Comparison of ENCODE assay signal across 7 mouse cellular contexts in genomic region chr1:75458789-75459684, GRCm38 (mm10). TPM values are rescaled to one million over a fixed set of nuclear protein-coding genes. Genes with fewer than 3 reads are reported as not detected.
DNase-seq lines count a peak whose midpoint lies in the region; ATAC-seq lines count a peak whose summit lies in the region.

No protein-coding gene starts in this region.

- H3K4me3 ChIP-seq in neural tube, embryonic 11.5 days (ENCODE audit: low read depth, low read length): peak overlapping the region; percentile 7; the same call in 1 of the 2 replicates
- peak overlapping the region; percentile 28 for H3K4me3 ChIP-seq in forebrain, embryonic 15.5 days
- H3K4me3 ChIP-seq in intestine, embryonic 14.5 days (ENCODE audit: low read depth, low read length): peak overlapping the region; percentile 27
- H3K4me3 ChIP-seq in midbrain, embryonic 10.5 days: peak overlapping the region; percentile 53

- no peak for DNase-seq in neural tube, embryonic 11.5 days (ENCODE audit: low spot score)
- DNase-seq in neural tube, embryonic 10.5 days (ENCODE audit: extremely low spot score, low spot score): no peak
- no peak for DNase-seq in intestine, embryonic 14.5 days (ENCODE audit: low spot score)
- no peak for DNase-seq in midbrain, embryonic 10.5 days (ENCODE audit: low spot score)
- DNase-seq in spleen, adult 18-20 months: no peak

- H3K27me3 ChIP-seq in neural tube, embryonic 11.5 days (ENCODE audit: control insufficient read depth, insufficient read depth, low read length): 0 out of 2 replicates have a peak, but pooled peaks cover 2% of the 10 kb centered on the region
- peaks cover 5% of the 10 kb centered on the region; the same call in 1 of the 2 replicates for H3K27me3 ChIP-seq in forebrain, embryonic 15.5 days
- peaks cover 25% of the 10 kb centered on the region for H3K27me3 ChIP-seq in intestine, embryonic 14.5 days (replicated peaks; ENCODE audit: control insufficient read depth, insufficient read depth, low read length)
- H3K27me3 ChIP-seq in midbrain, embryonic 10.5 days (ENCODE audit: low read depth, poor library complexity, severe bottlenecking): peaks cover 84% of the 10 kb centered on the region

- 20% methylated on average over 23 of the region's 23 CpGs for WGBS in neural tube, embryonic 11.5 days
- whole genome bisulfite sequencing in forebrain, embryonic 15.5 days: 16% methylated on average over 23 of the region's 23 CpGs
- 10% methylated on average over 23 of the region's 23 CpGs for WGBS in intestine, embryonic 14.5 days
- WGBS in midbrain, embryonic 10.5 days: 16% methylated on average over 23 of the region's 23 CpGs

- peak overlapping the region; percentile 26 for H3K9ac ChIP-seq in neural tube, embryonic 11.5 days (ENCODE audit: low read length)
- H3K9ac ChIP-seq in forebrain, embryonic 15.5 days (replicated peaks): peak overlapping the region; percentile 34
- H3K9ac ChIP-seq in intestine, embryonic 14.5 days (ENCODE audit: low read length): peak overlapping the region; percentile 40

- no peaks in the 10 kb centered on the region for H3K9me3 ChIP-seq in neural tube, embryonic 11.5 days (ENCODE audit: control insufficient read depth, low read length)
- H3K9me3 ChIP-seq in forebrain, embryonic 15.5 days: no peaks in the 10 kb centered on the region
- H3K9me3 ChIP-seq in intestine, embryonic 14.5 days (ENCODE audit: control insufficient read depth, low read length): no peaks in the 10 kb centered on the region
- no peaks in the 10 kb centered on the region for H3K9me3 ChIP-seq in midbrain, embryonic 10.5 days (replicated peaks)

- H3K27ac ChIP-seq in neural tube, embryonic 11.5 days (ENCODE audit: low read depth, low read length): peak overlapping the region; percentile 75
- H3K27ac ChIP-seq in forebrain, embryonic 15.5 days (replicated peaks): no peak overlapping the region
- H3K27ac ChIP-seq in intestine, embryonic 14.5 days (ENCODE audit: low read depth): peak overlapping the region; percentile 70
- H3K27ac ChIP-seq in midbrain, embryonic 10.5 days (replicated peaks): peak overlapping the region; percentile 85

- H3K4me2 ChIP-seq in neural tube, embryonic 11.5 days (ENCODE audit: low read depth): peak overlapping the region; percentile 39
- peak overlapping the region; percentile 46 for H3K4me2 ChIP-seq in forebrain, embryonic 15.5 days (replicated peaks)
- peak overlapping the region; percentile 54 for H3K4me2 ChIP-seq in intestine, embryonic 14.5 days (ENCODE audit: low read length)

- ATAC-seq in neural tube, embryonic 11.5 days (ENCODE audit: insufficient read depth, low FRiP score, low TSS enrichment): no peak
- ATAC-seq in forebrain, embryonic 15.5 days (replicated peaks): no peak
- no peak for ATAC-seq in intestine, embryonic 14.5 days (replicated peaks; ENCODE audit: low FRiP score, low TSS enrichment, low read depth)
- no peak for ATAC-seq in erythroid progenitor cell, adult 5-6 weeks (replicated peaks; ENCODE audit: low FRiP score, poor library complexity, severe bottlenecking)

- peaks cover 42% of the 10 kb centered on the region for H3K4me1 ChIP-seq in neural tube, embryonic 11.5 days (ENCODE audit: control insufficient read depth, insufficient read depth, low read length)
- H3K4me1 ChIP-seq in forebrain, embryonic 15.5 days: peaks cover 33% of the 10 kb centered on the region
- peaks cover 14% of the 10 kb centered on the region for H3K4me1 ChIP-seq in intestine, embryonic 14.5 days (replicated peaks; ENCODE audit: control insufficient read depth, insufficient read depth, low read length)
- peaks cover 70% of the 10 kb centered on the region for H3K4me1 ChIP-seq in midbrain, embryonic 10.5 days

- no peaks in the 10 kb centered on the region for H3K36me3 ChIP-seq in neural tube, embryonic 11.5 days (ENCODE audit: control insufficient read depth, insufficient read depth, low read length)
- H3K36me3 ChIP-seq in forebrain, embryonic 15.5 days: no peaks in the 10 kb centered on the region
- no peaks in the 10 kb centered on the region for H3K36me3 ChIP-seq in intestine, embryonic 14.5 days (ENCODE audit: control insufficient read depth, insufficient read depth, low read length)
- no peaks in the 10 kb centered on the region for H3K36me3 ChIP-seq in midbrain, embryonic 10.5 days

RNA-seq across cellular contexts. Expression of gene Asic4, which starts 8.8 kb away (rescaled TPM):
- polyA plus RNA-seq in neural tube, embryonic 11.5 days (2014; fragmentation: Nextera tagmentation; extraction: Ambion mirVana): 2.3 and 2.9 TPM in 2 replicates
- 2.8 and 4.1 TPM in 2 replicates for polyA plus RNA-seq in forebrain, embryonic 15.5 days (2015; fragmentation: Nextera tagmentation; extraction: Ambion mirVana)
- polyA plus RNA-seq in intestine, embryonic 14.5 days (2014; fragmentation: Nextera tagmentation; extraction: Ambion mirVana): 0.47 and 1.0 TPM in 2 replicates
- polyA plus RNA-seq in midbrain, embryonic 10.5 days (2016; fragmentation: Nextera tagmentation; extraction: Ambion mirVana): 6.1 and 17.7 TPM in 2 replicates
- not detected in 2 replicates for total RNA-seq in erythroid progenitor cell, adult 5-6 weeks (2015; ENCODE audit: low replicate concordance)
- not detected in 2 replicates for total RNA-seq in erythroid progenitor cell, adult 5-6 weeks (2017; ENCODE audit: low replicate concordance)

RNA-seq across cellular contexts. Expression of gene Chpf, which starts 20.1 kb away (rescaled TPM):
- 27.1 and 27.2 TPM in 2 replicates for polyA plus RNA-seq in neural tube, embryonic 11.5 days (2014; fragmentation: Nextera tagmentation; extraction: Ambion mirVana)
- polyA plus RNA-seq in forebrain, embryonic 15.5 days (2015; fragmentation: Nextera tagmentation; extraction: Ambion mirVana): 28.9 and 29.2 TPM in 2 replicates
- 36.7 and 42.8 TPM in 2 replicates for polyA plus RNA-seq in intestine, embryonic 14.5 days (2014; fragmentation: Nextera tagmentation; extraction: Ambion mirVana)
- 24.4 and 25.2 TPM in 2 replicates for polyA plus RNA-seq in midbrain, embryonic 10.5 days (2016; fragmentation: Nextera tagmentation; extraction: Ambion mirVana)
- not detected in 2 replicates for total RNA-seq in erythroid progenitor cell, adult 5-6 weeks (2015; ENCODE audit: low replicate concordance)
- total RNA-seq in erythroid progenitor cell, adult 5-6 weeks (2017; ENCODE audit: low replicate concordance): 0.77 TPM in 1 of 2 replicates, not detected in the other

RNA-seq across cellular contexts. Expression of gene Tmem198, which starts 20.3 kb away (rescaled TPM):
- polyA plus RNA-seq in neural tube, embryonic 11.5 days (2014; fragmentation: Nextera tagmentation; extraction: Ambion mirVana): 12.3 and 13.7 TPM in 2 replicates
- polyA plus RNA-seq in forebrain, embryonic 15.5 days (2015; fragmentation: Nextera tagmentation; extraction: Ambion mirVana): 53.4 and 55.4 TPM in 2 replicates
- 1.9 and 2.6 TPM in 2 replicates for polyA plus RNA-seq in intestine, embryonic 14.5 days (2014; fragmentation: Nextera tagmentation; extraction: Ambion mirVana)
- 9.9 and 17.4 TPM in 2 replicates for polyA plus RNA-seq in midbrain, embryonic 10.5 days (2016; fragmentation: Nextera tagmentation; extraction: Ambion mirVana)
- total RNA-seq in erythroid progenitor cell, adult 5-6 weeks (2015; ENCODE audit: low replicate concordance): not detected in 2 replicates
- not detected in 2 replicates for total RNA-seq in erythroid progenitor cell, adult 5-6 weeks (2017; ENCODE audit: low replicate concordance)

RNA-seq across cellular contexts. Expression of gene Gmppa, which starts 23.3 kb away (rescaled TPM):
- 62.5 and 64.2 TPM in 2 replicates for polyA plus RNA-seq in neural tube, embryonic 11.5 days (2014; fragmentation: Nextera tagmentation; extraction: Ambion mirVana)
- polyA plus RNA-seq in forebrain, embryonic 15.5 days (2015; fragmentation: Nextera tagmentation; extraction: Ambion mirVana): 62.3 and 77.8 TPM in 2 replicates
- 69.4 and 72.1 TPM in 2 replicates for polyA plus RNA-seq in intestine, embryonic 14.5 days (2014; fragmentation: Nextera tagmentation; extraction: Ambion mirVana)
- 70.2 and 73.1 TPM in 2 replicates for polyA plus RNA-seq in midbrain, embryonic 10.5 days (2016; fragmentation: Nextera tagmentation; extraction: Ambion mirVana)
- 17.6 and 23.1 TPM in 2 replicates for total RNA-seq in erythroid progenitor cell, adult 5-6 weeks (2015; ENCODE audit: low replicate concordance)
- total RNA-seq in erythroid progenitor cell, adult 5-6 weeks (2017; ENCODE audit: low replicate concordance): 3.6 and 10.8 TPM in 2 replicates

RNA-seq across cellular contexts. Expression of gene Obsl1, which starts 47.2 kb away (rescaled TPM):
- polyA plus RNA-seq in neural tube, embryonic 11.5 days (2014; fragmentation: Nextera tagmentation; extraction: Ambion mirVana): 44.8 and 48.3 TPM in 2 replicates
- polyA plus RNA-seq in forebrain, embryonic 15.5 days (2015; fragmentation: Nextera tagmentation; extraction: Ambion mirVana): 21.7 and 21.9 TPM in 2 replicates
- polyA plus RNA-seq in intestine, embryonic 14.5 days (2014; fragmentation: Nextera tagmentation; extraction: Ambion mirVana): 80.9 and 88.4 TPM in 2 replicates
- 35.2 and 35.7 TPM in 2 replicates for polyA plus RNA-seq in midbrain, embryonic 10.5 days (2016; fragmentation: Nextera tagmentation; extraction: Ambion mirVana)
- total RNA-seq in erythroid progenitor cell, adult 5-6 weeks (2015; ENCODE audit: low replicate concordance): not detected in 2 replicates
- 0.64 TPM in 1 of 2 replicates, not detected in the other for total RNA-seq in erythroid progenitor cell, adult 5-6 weeks (2017; ENCODE audit: low replicate concordance)
